Mouse (Mus musculus): ENCODE measurements around the gene Afap1. TPM values are rescaled to one million over a fixed set of nuclear protein-coding genes. Genes with fewer than 3 reads are reported as not detected.

The Afap1 gene
- total and polyA plus RNA-seq, 3 experiments = 0.03 to 0.04 TPM; not detected in 1

DNA sequence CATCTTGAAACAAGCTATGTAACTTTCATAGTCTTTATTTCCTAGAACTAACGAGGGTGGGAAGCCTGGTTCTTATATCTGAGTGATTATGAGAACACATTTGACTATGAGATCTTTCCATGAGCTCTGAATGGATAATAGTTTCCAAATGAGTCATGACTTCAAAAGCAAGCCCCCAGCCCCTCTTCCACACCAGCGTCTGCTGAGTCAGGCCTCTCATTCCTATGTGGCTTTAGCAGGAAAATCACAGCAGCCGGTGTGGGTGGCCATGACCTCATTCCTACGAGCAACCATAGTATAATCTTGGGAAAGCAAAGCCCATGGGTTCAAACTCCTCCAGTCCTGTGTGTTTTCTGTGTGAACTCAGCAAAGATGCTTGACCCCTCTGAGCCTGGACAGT, 23.1 kb upstream of the Afap1 start:
- Histone ChIP-seq H3K4me3 (ENCODE audit: control insufficient read depth in 1 of 2, insufficient read depth in 1 of 2, low read depth in 2 of 2, low read length in 2 of 2) (no peak overlapping the region), H3K4me1 (ENCODE audit: control insufficient read depth in 1 of 2, insufficient read depth in 2 of 2, low read length in 2 of 2) (no peaks in the 10 kb centered on the region), H3K27me3 (ENCODE audit: control insufficient read depth in 1 of 2, insufficient read depth in 2 of 2, low read length in 2 of 2) (no peaks in the 10 kb centered on the region), H3K79me2 (ENCODE audit: control insufficient read depth, insufficient read depth, low read length, poor library complexity) (no peaks in the 10 kb centered on the region), H3K9me3 (replicated peaks; ENCODE audit: insufficient read depth, low read length) (no peaks in the 10 kb centered on the region), H3K27ac (ENCODE audit: control insufficient read depth, low read depth, low read length) (no peak overlapping the region), H3K36me3 (ENCODE audit: control insufficient read depth in 1 of 2, insufficient read depth in 2 of 2, low read length in 2 of 2) (no peaks in the 10 kb centered on the region), H3K9ac (ENCODE audit: control insufficient read depth, low read depth, low read length, poor library complexity, severe bottlenecking) (no peak overlapping the region)
- no peak for DNase-seq (ENCODE audit: low read depth, low spot score)
- TF ChIP-seq MYC (IDR thresholded peaks at IDR 0.05; ENCODE audit: low read depth, low read length) (no peak), E2F4 (IDR thresholded peaks at IDR 0.05; ENCODE audit: borderline replicate concordance, low read depth, low read length) (no peak), MYB (IDR thresholded peaks at IDR 0.05; ENCODE audit: low read depth, low read length) (no peak), CTCF (IDR thresholded peaks at IDR 0.05 in 2 of 3, conservative IDR thresholded peaks at IDR 0.05 in 1 of 3; ENCODE audit: control insufficient read depth in 1 of 3, insufficient read depth in 1 of 3, low read depth in 2 of 3, low read length in 3 of 3, poor library complexity in 1 of 3, severe bottlenecking in 1 of 3) (no peak), NELFE (IDR thresholded peaks at IDR 0.05; ENCODE audit: low read depth, low read length) (no peak), TCF12 (IDR thresholded peaks at IDR 0.05; ENCODE audit: low read depth, low read length) (no peak), HCFC1 (IDR thresholded peaks at IDR 0.05; ENCODE audit: low read depth, low read length) (no peak), KAT2A (conservative IDR thresholded peaks at IDR 0.05; ENCODE audit: low read depth, low read length) (no peak), POLR2AphosphoS5 (IDR thresholded peaks at IDR 0.05; ENCODE audit: borderline replicate concordance, low read depth, low read length) (no peak), CHD2 (IDR thresholded peaks at IDR 0.05; ENCODE audit: low read length) (no peak), JUND (IDR thresholded peaks at IDR 0.05; ENCODE audit: low read depth, low read length) (no peak), MAZ (IDR thresholded peaks at IDR 0.05; ENCODE audit: low read depth, low read length) (no peak), ELF1 (IDR thresholded peaks at IDR 0.05; ENCODE audit: low read depth, low read length) (no peak), TBP (IDR thresholded peaks at IDR 0.05; ENCODE audit: low read depth, low read length) (no peak), UBTF (IDR thresholded peaks at IDR 0.05; ENCODE audit: borderline replicate concordance, insufficient read depth, low read depth, low read length) (no peak), POLR2AphosphoS2 (IDR thresholded peaks at IDR 0.05; ENCODE audit: low read length) (no peak), ZC3H11A (IDR thresholded peaks at IDR 0.05; ENCODE audit: low read depth, low read length) (no peak), MAFK (IDR thresholded peaks at IDR 0.05; ENCODE audit: borderline replicate concordance, low read depth, low read length) (no peak)

DNA sequence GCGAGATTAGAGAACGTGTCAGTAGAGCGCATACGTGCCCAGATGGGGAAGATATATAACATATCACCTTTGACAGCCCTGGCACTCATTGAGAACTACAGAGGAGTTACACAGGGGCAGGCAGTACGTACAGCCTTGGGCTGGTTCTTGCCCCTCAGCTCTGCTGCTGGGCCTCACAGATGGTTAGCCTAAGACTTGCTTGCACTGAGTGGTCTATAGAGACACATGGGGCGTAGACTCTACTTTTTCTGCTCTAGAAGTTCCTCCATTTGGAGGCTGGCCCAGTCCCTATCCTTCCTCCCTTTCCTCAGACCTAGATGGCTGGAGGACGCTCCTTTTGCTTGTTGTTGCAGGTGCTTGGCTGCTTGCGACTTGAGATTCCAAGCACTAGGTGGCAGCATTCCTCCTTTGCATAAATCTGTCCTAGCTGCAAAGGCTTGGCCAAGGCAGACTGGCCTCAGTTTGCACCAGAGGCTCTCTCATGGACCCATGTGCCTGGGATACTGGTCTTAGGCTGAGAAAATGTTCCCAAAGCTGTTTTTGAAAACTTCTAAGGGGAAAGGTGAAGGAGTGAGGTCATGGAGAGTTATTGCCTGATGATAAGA, 22.6 kb upstream of the Afap1 start:
- H3K4me3 ChIP-seq (ENCODE audit: control insufficient read depth in 1 of 2, insufficient read depth in 1 of 2, low read depth in 2 of 2, low read length in 2 of 2) = no peak overlapping the region
- no peaks in the 10 kb centered on the region for H3K79me2 ChIP-seq (ENCODE audit: control insufficient read depth, insufficient read depth, low read length, poor library complexity)
- no peaks in the 10 kb centered on the region for H3K9me3 ChIP-seq (replicated peaks; ENCODE audit: insufficient read depth, low read length)
- no peaks in the 10 kb centered on the region for H3K36me3 ChIP-seq (ENCODE audit: control insufficient read depth in 1 of 2, insufficient read depth in 2 of 2, low read length in 2 of 2)
- no peaks in the 10 kb centered on the region for H3K4me1 ChIP-seq (ENCODE audit: control insufficient read depth in 1 of 2, insufficient read depth in 2 of 2, low read length in 2 of 2)
- no peaks in the 10 kb centered on the region for H3K27me3 ChIP-seq (ENCODE audit: control insufficient read depth in 1 of 2, insufficient read depth in 2 of 2, low read length in 2 of 2)
- TF ChIP-seq CTCF (IDR thresholded peaks at IDR 0.05 in 2 of 3, conservative IDR thresholded peaks at IDR 0.05 in 1 of 3; ENCODE audit: control insufficient read depth in 1 of 3, insufficient read depth in 1 of 3, low read depth in 2 of 3, low read length in 3 of 3, poor library complexity in 1 of 3, severe bottlenecking in 1 of 3) (peak in 2 of 3 experiments; percentile 22 to 32; a peak in 3 of 6 replicates), TAL1 (IDR thresholded peaks at IDR 0.05; ENCODE audit: low read length) (no peak), ZMIZ1 (IDR thresholded peaks at IDR 0.05; ENCODE audit: low read depth, low read length) (no peak), TCF12 (IDR thresholded peaks at IDR 0.05; ENCODE audit: low read depth, low read length) (no peak), RAD21 (IDR thresholded peaks at IDR 0.05; ENCODE audit: low read depth, low read length) (peak; percentile 7)
- peak; percentile 13 for DNase-seq (ENCODE audit: low read depth, low spot score)
- H3K9ac ChIP-seq (ENCODE audit: control insufficient read depth, low read depth, low read length, poor library complexity, severe bottlenecking) = no peak overlapping the region
- no peak overlapping the region for H3K27ac ChIP-seq (ENCODE audit: control insufficient read depth, low read depth, low read length)
